Mouse (Mus musculus) forebrain, embryonic 16.5 days (tissue): ENCODE data around the gene Got2. TPM values are rescaled to one million over a fixed set of nuclear protein-coding genes. Genes with fewer than 3 reads are reported as not detected.

Source experiments
- ATAC-seq: fragments of 200-750 bp; cut with Nextera tagmentation; 2 replicates; pipeline ENCODE4 v1.8.0; 2017; ENCODE audit warnings: mild to moderate bottlenecking, moderate library complexity
- H3K27ac ChIP-seq: fragments of 300-500 bp; sonication (generic); 2 replicates; pipeline ENCODE4 v1.5.1; 2014; ENCODE audit warnings: low read length, control low read depth
- H3K27me3 ChIP-seq: fragments of 300-500 bp; sonication (generic); replicated peaks from 2 replicates; pipeline ENCODE4 v1.6.1; 2014; ENCODE audit warnings: low read length; ENCODE audit not compliant: control insufficient read depth, insufficient read depth
- H3K36me3 ChIP-seq: fragments of 300-500 bp; sonication (generic); 2 replicates; pipeline ENCODE4 v1.6.1; 2014; ENCODE audit not compliant: control insufficient read depth, insufficient read depth
- H3K4me1 ChIP-seq: fragments of 300-500 bp; sonication (generic); replicated peaks from 2 replicates; pipeline ENCODE4 v1.6.1; 2014; ENCODE audit warnings: low read length; ENCODE audit not compliant: control insufficient read depth, insufficient read depth
- H3K4me2 ChIP-seq: fragments of 300-500 bp; sonication (generic); 2 replicates; pipeline ENCODE4 v1.6.1; 2014; ENCODE audit warnings: mild to moderate bottlenecking, low read length, control low read depth
- H3K4me3 ChIP-seq: fragments of 300-500 bp; sonication (generic); replicated peaks from 2 replicates; pipeline ENCODE4 v1.5.1; 2014; ENCODE audit warnings: mild to moderate bottlenecking, low read length, control low read depth
- H3K9ac ChIP-seq: fragments of 300-500 bp; sonication (generic); replicated peaks from 2 replicates; pipeline ENCODE4 v1.6.1; 2014; ENCODE audit warnings: low read depth, low read length, control low read depth
- H3K9me3 ChIP-seq: fragments of 300-500 bp; sonication (generic); 2 replicates; pipeline ENCODE4 v1.6.1; 2016; ENCODE audit warnings: low read length; ENCODE audit not compliant: control insufficient read depth
- WGBS: fragments of 180-500 bp; shearing (Covaris S2); extraction: QIAGEN DNeasy Blood & Tissue Kit; methylation state at CpG from one replicate; pipeline ENCODE4 v1.1.7; 2014; 5-methylcytosine and 5-hydroxymethylcytosine counted together
- polyA plus RNA-seq: library from polyadenylated mRNA; unstranded; fragments of >200 nt; fragmentation: Nextera tagmentation; extraction: Ambion mirVana; gene quantifications from 2 replicates; pipeline ENCODE4 v1.2.1, GENCODE M21; 2015

The Got2 gene
- polyA plus RNA-seq = 170 and 175 TPM in 2 replicates

GRCm38 (mm10) chr8:95888285-95889136, at the start of gene Got2:
Got2 (minus strand) TSS chr8:95888547.
- Histone ChIP-seq H3K4me1 (peaks cover 14% of the 10 kb centered on the region), H3K4me3 (peak within 1 kb of the TSS; percentile 71), H3K9me3 (no peaks in the 10 kb centered on the region), H3K9ac (peak within 1 kb of the TSS; percentile 66), H3K4me2 (peak within 1 kb of the TSS; percentile 75), H3K27me3 (no peaks in the 10 kb centered on the region), H3K27ac (peak within 1 kb of the TSS; percentile 25; the same call in 1 of the 2 replicates), H3K36me3 (no peaks in the 10 kb centered on the region)
- ATAC-seq = peak; percentile 90
- 8% methylated on average over 31 of the region's 31 CpGs for WGBS

DNA sequence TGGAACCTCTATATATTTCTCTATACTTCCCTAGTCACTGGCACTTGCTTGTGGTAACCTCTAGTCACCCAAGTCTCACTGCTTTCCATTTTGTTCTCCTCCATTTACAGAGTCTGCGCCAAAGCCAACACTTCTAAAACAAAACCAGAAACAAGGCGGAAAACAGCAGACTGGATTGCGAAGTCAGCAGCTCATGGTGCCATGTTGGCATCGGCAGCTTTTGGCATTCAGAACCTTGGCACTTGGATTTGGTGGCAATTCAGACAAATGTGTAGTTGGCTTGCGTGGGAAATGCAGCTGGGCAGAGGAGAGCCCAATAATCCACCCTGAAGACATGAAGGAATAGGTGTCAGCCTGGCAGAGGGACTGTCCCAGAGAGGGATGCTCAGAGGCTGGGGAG, 44.5 kb upstream of the Got2 start:
- H3K36me3 ChIP-seq = no peaks in the 10 kb centered on the region
- WGBS = 68% methylated on average over 5 of the region's 5 CpGs
- no peaks in the 10 kb centered on the region for H3K27me3 ChIP-seq
- ATAC-seq = no peak
- no peaks in the 10 kb centered on the region for H3K9me3 ChIP-seq
- H3K9ac ChIP-seq = no peak overlapping the region
- H3K4me2 ChIP-seq = no peak overlapping the region
- no peak overlapping the region for H3K4me3 ChIP-seq
- H3K27ac ChIP-seq = no peak overlapping the region
- peaks cover 6% of the 10 kb centered on the region; the same call in 1 of the 2 replicates for H3K4me1 ChIP-seq

- H3K4me1 ChIP-seq = peaks cover 6% of the 10 kb centered on the region; the same call in 1 of the 2 replicates
- H3K4me2 ChIP-seq = no peak overlapping the region
- H3K27ac ChIP-seq = peak overlapping the region; percentile 47
- no peak overlapping the region for H3K4me3 ChIP-seq
- no peaks in the 10 kb centered on the region for H3K27me3 ChIP-seq
- peak; percentile 72 for ATAC-seq
- WGBS = 43% methylated on average over 4 of the region's 4 CpGs
- H3K36me3 ChIP-seq = no peaks in the 10 kb centered on the region
- no peak overlapping the region for H3K9ac ChIP-seq
- peaks cover 2% of the 10 kb centered on the region; the same call in 1 of the 2 replicates for H3K9me3 ChIP-seq
These were observed 41.5 kb upstream of the Got2 start for GRCm38 (mm10) chr8:95929821-95930220.

DNA sequence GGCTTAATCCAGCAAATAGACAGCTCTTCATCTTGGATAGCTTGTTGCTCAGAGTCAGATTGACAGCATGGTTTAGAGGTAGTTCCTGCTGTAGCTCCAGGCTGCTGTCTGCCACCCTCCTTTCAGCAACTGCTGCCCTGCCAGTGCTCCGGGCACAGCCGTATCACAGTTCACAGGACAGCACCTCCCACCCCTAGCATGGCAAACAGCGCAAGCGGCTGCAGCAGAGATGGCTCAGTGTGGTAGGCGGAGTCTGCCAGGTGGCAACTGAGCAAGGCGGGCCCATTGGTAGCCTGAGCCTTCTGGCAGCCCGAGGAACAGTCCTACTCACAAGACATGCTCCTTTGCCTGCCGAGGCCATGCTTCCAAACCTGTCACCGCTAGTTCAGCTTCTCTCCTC, 27.8 kb upstream of the Got2 start:
- no peaks in the 10 kb centered on the region for H3K36me3 ChIP-seq
- peak overlapping the region; percentile 60 for H3K4me2 ChIP-seq
- H3K27me3 ChIP-seq = no peaks in the 10 kb centered on the region
- WGBS = 2% methylated on average over 9 of the region's 9 CpGs
- ATAC-seq = peak; percentile 69
- no peaks in the 10 kb centered on the region for H3K9me3 ChIP-seq
- 0 out of 2 replicates have a peak overlapping the region, but pooled peaks have one; percentile 39 for H3K9ac ChIP-seq
- H3K4me1 ChIP-seq = peaks cover 4% of the 10 kb centered on the region; the same call in 1 of the 2 replicates
- H3K27ac ChIP-seq = no peak overlapping the region
- peak overlapping the region; percentile 31 for H3K4me3 ChIP-seq

- H3K27me3 ChIP-seq = no peaks in the 10 kb centered on the region
- no peak overlapping the region for H3K9ac ChIP-seq
- H3K4me1 ChIP-seq = peaks cover 4% of the 10 kb centered on the region; the same call in 1 of the 2 replicates
- 6% methylated on average over 7 of the region's 7 CpGs for WGBS
- H3K27ac ChIP-seq = no peak overlapping the region
- no peaks in the 10 kb centered on the region for H3K9me3 ChIP-seq
- H3K36me3 ChIP-seq = no peaks in the 10 kb centered on the region
- ATAC-seq = peak; percentile 90
- H3K4me3 ChIP-seq = no peak overlapping the region
- H3K4me2 ChIP-seq = no peak overlapping the region
These were observed 26.7 kb upstream of the Got2 start for GRCm38 (mm10) chr8:95914905-95915643.

DNA sequence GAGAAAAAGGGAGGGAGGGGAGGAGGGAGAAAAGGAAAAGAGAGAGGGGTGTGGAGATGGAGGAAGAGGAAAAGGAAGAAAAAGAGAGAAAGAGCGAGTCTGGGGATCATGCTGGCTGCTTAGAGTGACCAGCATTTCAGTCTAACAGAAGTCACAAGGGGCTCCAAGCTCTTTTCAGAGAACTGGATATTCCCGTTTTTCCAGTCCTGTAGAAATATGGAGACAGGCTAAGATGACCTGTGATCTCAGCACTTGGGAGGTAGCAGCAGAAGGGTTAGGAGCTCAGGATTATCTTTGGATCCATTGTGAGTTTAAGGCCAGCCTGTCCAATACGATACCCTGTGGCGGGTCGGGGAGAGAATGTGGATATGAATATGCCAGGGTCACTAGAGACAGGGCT, 22.9 kb upstream of the Got2 start:
- no peak for ATAC-seq
- Histone ChIP-seq H3K9me3 (no peaks in the 10 kb centered on the region), H3K4me2 (no peak overlapping the region), H3K4me1 (peaks cover 4% of the 10 kb centered on the region; the same call in 1 of the 2 replicates), H3K36me3 (no peaks in the 10 kb centered on the region), H3K4me3 (no peak overlapping the region), H3K27ac (no peak overlapping the region), H3K27me3 (no peaks in the 10 kb centered on the region), H3K9ac (no peak overlapping the region)
- WGBS = 79% methylated on average over 5 of the region's 5 CpGs

- Histone ChIP-seq H3K27ac (no peak overlapping the region), H3K27me3 (no peaks in the 10 kb centered on the region), H3K4me1 (no peaks in the 10 kb centered on the region), H3K36me3 (no peaks in the 10 kb centered on the region), H3K4me2 (no peak overlapping the region), H3K9ac (no peak overlapping the region), H3K4me3 (no peak overlapping the region), H3K9me3 (no peaks in the 10 kb centered on the region)
- WGBS = 86% methylated on average over 11 of the region's 11 CpGs
- no peak for ATAC-seq
These were observed 19.5 kb upstream of the Got2 start for GRCm38 (mm10) chr8:95907885-95908284.

DNA sequence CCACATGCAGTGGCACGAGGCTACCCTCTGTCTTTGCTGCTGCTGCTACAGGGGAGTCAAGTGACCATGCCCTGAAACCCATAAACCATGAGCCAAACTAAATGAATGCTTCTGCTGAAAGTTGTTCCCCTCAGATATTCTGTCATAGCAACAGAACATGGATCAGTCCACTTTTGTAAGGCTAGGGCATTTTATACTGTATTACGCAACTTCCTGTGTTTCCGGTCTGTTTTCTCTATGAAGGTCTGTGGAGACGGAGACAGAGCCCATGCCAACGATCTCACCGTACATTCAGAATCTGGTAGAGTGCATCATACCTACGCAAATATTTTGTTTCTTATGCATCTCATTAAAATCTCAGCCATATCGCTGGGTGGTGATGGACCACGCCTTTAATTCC, 18.4 kb upstream of the Got2 start:
- 88% methylated on average over 9 of the region's 9 CpGs for WGBS
- H3K4me2 ChIP-seq = no peak overlapping the region

DNA sequence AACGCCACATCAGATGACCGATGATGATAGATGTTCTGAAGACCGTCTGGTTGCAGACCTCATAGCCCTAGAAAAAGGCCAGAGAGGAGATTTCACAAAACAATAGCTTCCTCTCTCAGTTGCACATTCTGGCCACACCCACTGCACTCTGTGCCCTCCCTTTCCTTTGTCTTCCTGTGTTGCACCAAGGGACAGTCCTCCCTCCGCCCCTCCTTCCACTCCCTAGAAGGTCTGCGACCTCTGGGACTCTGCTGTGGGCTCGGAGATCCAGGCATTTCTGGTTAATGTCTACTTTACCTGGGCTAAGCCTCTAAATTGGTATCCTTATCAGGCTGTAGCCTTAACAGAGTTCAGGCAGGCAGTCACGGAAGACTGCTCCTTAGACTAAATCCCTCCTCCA, 13.5 kb upstream of the Got2 start:
- no peaks in the 10 kb centered on the region for H3K27me3 ChIP-seq
- H3K9me3 ChIP-seq = no peaks in the 10 kb centered on the region
- no peak overlapping the region for H3K4me2 ChIP-seq
- no peak for ATAC-seq
- no peak overlapping the region for H3K9ac ChIP-seq
- H3K4me3 ChIP-seq = no peak overlapping the region
- 22% methylated on average over 7 of the region's 7 CpGs for WGBS
- H3K36me3 ChIP-seq = no peaks in the 10 kb centered on the region
- H3K4me1 ChIP-seq = no peaks in the 10 kb centered on the region
- H3K27ac ChIP-seq = no peak overlapping the region

More for the DNA sequence above, 18.4 kb upstream of the Got2 start:
- Histone ChIP-seq H3K4me3 (no peak overlapping the region), H3K9me3 (no peaks in the 10 kb centered on the region), H3K9ac (no peak overlapping the region), H3K4me1 (no peaks in the 10 kb centered on the region), H3K27me3 (no peaks in the 10 kb centered on the region), H3K27ac (no peak overlapping the region), H3K36me3 (no peaks in the 10 kb centered on the region)
- ATAC-seq = no peak
